Mouse (Mus musculus): ENCODE results near the gene Gm9803. TPM values are rescaled to one million over a fixed set of nuclear protein-coding genes. Genes with fewer than 3 reads are reported as not detected.
A peak's percentile ranks its signal among the peaks of the same experiment; 100 is the strongest.
"Not testable (repeated sequence)": the region's sequence is repeated elsewhere in the genome, so short reads cannot be mapped to it uniquely, and the experiment has no call there.

Gene Gm9803
- total RNA-seq (2017), result 2.1 to 13.0 TPM (median 8.4 TPM) in 3 replicates

DNA sequence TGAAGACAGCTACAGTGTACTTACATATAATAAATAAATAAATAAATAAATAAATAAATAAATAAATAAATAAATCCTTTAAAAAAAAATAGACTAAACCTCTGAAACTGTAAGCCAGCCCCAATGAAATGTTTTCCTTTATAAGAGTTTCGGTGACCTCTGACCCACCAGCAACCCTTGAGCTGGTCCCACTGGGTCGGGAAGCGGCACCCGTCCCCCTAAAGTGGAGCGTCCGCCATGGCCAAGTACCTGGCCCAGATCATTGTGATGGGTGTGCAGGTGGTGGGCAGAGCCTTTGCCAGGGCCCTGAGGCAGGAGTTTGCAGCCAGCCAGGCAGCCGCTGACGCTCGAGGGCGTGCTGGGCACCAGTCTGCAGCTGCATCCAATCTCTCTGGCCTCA is at the start of gene Gm9803:
TSS of gene Gm9803 (plus strand) at position 154 of the 400 bp plus-strand sequence.
- ATAC-seq (replicated peaks; ENCODE audit: insufficient number of reproducible peaks, low FRiP score, low TSS enrichment, poor library complexity, severe bottlenecking), result not testable (repeated sequence)

DNA sequence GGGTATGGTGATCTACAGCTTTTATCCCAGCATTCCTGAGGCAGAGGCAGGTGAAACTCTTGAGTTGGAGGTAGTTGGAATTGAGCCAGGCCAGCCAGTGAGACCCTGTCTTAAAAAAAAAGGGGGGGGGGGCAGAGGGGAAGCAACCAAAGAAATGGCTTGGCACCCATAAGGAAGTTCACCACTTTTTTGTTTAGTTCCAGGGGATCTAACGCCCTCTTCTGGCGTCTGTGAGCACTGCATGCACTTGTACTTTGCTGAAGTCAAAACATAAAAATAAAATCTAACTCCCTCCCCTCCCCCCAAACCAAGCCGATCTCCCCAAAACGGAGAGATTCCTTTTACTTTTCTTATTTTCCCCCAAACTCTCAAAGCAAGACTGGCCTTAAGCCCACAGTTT is 48.5 kb upstream of the Gm9803 start:
- ATAC-seq (replicated peaks; ENCODE audit: insufficient number of reproducible peaks, low FRiP score, low TSS enrichment, poor library complexity, severe bottlenecking), result no peak

DNA sequence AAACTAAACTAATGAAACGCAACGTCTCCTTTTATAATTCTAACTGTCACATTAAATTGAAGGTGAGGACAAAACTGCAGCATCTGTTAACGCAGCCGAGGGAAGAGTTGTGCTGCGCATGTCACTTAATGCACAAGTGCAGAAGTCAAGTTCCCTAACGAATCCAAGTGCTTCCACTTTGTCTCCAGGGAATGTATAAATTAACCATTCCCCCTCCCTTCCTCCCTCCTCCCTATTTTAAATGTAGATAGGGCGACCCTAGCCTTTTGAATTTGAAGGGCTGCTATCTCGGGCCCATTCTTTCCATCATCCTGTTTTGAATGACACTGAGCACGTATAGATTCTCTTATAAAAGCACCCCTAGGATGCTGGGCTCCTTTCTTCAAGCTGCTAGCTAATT is 46.4 kb upstream of the Gm9803 start:
- no peak for ATAC-seq (replicated peaks; ENCODE audit: insufficient number of reproducible peaks, low FRiP score, low TSS enrichment, poor library complexity, severe bottlenecking)

DNA sequence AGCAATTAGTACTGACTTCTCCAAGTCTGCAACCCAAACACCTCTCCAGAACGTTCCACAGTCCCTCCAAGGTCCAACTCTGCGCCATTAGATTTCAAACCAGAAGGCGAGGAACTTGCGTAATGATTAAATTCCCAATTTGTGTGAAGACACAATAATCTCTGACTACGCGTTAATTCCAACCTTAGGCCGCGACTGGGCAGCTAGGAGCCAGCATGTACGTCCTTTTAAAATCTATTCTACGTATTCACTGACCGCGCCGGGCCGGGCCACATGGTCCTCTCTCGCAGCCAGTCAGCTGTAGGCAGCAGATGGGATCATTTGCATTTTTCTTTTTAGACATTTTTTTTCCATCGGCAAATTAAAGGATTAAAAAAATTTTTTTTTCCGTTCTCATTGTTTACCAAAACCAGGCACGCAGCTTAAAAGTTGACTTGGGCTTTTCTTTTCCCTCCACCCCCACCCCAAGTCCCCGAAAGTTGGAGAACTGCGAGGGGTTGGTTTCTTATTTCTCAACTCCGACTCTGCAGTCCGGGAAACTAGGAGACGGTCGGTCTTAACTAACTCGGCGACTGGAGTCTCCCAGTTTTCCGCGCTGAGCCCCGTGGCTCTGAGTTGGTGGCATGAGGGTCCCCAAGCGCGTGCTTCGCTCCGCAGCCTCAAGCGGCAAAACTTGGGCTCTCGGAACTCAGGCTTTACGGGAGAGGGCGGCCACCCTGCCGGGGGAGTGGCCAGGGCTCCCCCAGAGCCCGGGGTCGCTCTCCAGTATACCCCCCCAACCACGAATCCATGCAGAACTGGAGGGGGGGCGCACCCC is 45.8 kb upstream of the Gm9803 start:
- 0 out of 2 replicates have a peak, but pooled peaks have one; percentile 46 for ATAC-seq (replicated peaks; ENCODE audit: insufficient number of reproducible peaks, low FRiP score, low TSS enrichment, poor library complexity, severe bottlenecking)

DNA sequence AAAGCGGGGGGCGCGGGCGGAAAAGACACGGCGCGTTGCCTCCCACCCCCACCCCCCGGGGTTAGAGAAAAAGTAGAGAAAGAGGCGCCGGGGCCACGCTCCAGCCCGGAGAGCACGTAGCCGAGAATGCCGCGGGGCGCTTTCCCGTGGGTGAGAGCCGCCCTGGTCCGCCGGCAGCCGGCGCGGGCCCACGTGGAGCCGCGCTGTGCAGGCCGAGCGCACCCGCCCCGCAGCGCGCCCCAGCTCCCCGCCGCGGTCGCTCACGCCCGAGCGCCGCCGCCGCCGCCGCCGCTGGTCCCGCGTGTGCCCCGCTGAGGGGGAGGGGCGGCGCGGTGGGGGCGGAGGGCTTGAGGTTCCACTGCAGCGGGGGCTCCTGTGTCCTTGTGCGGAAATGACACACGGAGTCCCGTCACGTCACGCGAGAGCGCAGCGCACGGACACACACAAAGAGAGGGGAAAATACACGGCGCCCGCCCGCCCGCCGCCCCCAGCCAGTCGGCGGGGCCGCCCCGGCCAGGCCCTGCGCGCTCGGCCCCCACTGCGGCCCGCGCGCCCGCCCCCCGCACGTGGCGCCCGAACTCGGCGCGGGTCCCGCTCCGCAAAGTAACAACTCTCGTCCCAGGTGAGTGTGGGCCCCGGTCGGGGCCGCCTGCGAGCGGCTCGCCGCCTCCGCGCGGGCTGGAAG is 45.0 kb upstream of the Gm9803 start, which contains the start of gene Bend3:
TSS of gene Bend3 (plus strand) at position 81 of the 685 bp plus-strand sequence.
- no peak for ATAC-seq (replicated peaks; ENCODE audit: insufficient number of reproducible peaks, low FRiP score, low TSS enrichment, poor library complexity, severe bottlenecking)

DNA sequence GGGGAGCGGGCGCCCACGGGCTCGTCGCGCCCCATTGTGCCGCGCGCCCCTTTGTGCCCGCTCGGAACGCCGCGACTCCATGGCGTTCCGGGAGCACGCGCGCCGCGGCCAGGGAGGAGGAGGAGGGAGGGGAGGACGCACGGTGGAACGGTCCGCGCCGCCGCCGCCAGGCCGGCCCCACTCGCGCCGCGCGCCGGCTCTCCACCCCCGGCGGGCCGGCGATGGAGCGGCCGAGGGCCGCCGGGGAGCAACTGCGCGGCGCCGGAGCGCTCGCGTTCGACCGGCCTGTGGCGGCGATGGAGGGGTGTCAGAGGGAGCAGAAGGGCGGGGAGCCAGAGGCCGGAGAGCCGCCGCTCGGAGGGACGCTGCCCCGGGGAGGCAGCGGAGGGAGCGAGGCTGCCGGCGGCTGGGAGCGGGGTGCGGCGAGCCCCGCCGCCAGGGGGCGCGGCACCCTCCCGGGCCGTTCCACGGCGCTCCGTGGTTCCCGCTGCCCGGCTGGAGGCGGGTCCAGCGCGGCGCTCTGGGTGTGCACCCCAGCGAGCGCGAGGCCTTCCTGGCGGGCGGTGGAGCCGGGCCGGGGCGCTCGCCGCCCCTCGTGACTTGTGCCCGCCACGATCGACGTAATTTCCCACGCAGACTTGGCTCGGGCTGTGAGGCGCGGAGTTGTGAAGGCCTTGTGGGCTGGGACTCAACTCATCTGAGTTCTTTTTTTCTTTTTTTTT is 44.3 kb upstream of the Gm9803 start:
- peak; percentile 74 for ATAC-seq (replicated peaks; ENCODE audit: insufficient number of reproducible peaks, low FRiP score, low TSS enrichment, poor library complexity, severe bottlenecking)

DNA sequence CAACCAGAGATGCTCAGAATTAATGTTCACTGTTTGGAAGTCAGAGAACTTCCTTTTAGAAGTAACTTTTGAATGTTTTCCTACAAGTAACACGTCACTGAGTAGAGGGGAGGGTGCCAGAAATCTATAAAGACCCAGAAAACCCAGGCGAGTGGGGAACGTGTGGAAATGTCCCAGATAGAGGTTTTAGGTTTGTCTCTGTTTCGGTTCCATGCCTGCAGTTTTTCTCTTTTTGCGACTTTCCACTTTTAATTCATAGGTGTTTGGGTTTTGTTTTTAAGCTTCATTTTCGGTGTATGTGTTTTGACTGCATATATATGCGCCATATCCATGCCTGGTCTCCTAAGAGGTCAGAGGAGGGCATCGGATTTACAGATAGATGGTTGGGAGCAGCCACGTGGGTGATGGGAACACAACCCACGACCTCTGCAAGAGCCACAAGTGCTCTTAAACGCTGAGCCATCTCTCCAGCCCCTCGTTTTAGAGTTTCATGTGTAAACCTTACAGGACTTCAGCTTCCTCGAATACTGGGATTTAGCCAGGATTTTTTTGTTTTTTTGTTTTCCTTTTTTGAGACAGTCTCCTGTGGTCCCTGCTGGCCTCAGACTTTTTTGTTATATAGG is 43.5 kb upstream of the Gm9803 start:
- no peak for ATAC-seq (replicated peaks; ENCODE audit: insufficient number of reproducible peaks, low FRiP score, low TSS enrichment, poor library complexity, severe bottlenecking)

DNA sequence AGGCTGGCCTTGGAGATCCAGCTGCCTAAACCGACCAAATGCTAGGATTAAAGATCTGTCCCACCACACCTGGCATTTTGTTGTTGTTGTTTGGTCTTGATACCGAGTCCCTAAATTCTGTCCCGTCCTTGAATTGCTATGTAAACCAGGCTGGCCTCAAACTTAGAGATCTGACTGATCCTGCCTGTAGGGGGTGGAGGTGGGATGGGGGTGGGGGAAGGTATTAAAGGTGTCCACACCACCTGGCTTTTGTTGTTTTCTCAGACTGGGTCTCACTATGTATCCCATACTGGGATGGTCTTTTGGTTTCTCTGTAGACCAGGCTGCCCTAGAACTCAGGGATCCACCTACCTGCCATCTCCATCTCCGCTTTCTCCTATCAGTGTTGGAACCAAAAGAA is 42.7 kb upstream of the Gm9803 start:
- ATAC-seq (replicated peaks; ENCODE audit: insufficient number of reproducible peaks, low FRiP score, low TSS enrichment, poor library complexity, severe bottlenecking), result no peak

DNA sequence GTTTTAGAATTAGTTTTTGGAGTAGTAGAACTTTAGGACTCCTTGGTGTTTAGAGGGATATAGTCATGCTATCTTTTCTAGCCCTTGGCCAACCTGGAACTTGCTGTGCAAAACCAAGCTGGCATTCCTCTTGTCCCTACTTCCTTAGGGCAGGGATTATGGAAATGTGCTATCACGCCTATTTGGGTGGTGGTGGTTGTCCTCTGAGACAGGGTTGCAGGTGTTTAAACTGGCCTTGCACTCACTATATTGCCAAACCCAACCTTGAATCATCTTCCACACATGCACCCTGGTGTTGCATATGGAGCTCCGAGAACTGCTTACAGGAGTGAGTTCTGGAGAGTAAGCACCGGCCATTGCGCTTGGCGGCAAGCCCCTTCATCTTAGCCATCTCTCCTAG is 41.9 kb upstream of the Gm9803 start:
- ATAC-seq (replicated peaks; ENCODE audit: insufficient number of reproducible peaks, low FRiP score, low TSS enrichment, poor library complexity, severe bottlenecking), result no peak

DNA sequence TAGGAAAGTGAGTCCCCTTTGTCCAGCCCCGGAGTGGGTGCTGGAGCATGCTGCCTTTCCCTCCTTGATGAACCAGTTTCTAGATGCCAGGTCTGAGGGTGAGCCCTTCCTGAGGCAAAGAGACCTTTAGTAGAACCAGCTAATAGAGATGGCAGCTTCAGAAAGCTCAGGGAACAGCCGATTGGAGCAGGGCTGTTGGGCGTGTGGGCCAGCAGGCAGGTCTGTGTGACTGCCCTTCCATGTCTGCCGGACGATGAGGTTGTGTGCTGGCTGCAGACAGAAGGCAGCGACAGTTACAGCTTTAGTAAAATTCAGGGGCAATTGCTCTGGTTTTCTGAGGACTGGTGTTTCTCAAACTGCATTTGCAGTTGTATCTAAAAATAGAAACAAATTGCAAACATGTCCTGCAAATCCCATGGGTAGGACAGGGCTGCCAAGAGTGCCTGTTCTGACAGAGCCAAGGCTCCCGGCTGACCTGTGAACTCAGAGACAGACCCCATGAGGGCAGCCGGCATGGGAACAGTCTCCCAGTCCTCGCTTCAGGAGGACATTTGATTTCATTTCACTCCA is 40.4 kb upstream of the Gm9803 start:
- ATAC-seq (replicated peaks; ENCODE audit: insufficient number of reproducible peaks, low FRiP score, low TSS enrichment, poor library complexity, severe bottlenecking), result no peak

DNA sequence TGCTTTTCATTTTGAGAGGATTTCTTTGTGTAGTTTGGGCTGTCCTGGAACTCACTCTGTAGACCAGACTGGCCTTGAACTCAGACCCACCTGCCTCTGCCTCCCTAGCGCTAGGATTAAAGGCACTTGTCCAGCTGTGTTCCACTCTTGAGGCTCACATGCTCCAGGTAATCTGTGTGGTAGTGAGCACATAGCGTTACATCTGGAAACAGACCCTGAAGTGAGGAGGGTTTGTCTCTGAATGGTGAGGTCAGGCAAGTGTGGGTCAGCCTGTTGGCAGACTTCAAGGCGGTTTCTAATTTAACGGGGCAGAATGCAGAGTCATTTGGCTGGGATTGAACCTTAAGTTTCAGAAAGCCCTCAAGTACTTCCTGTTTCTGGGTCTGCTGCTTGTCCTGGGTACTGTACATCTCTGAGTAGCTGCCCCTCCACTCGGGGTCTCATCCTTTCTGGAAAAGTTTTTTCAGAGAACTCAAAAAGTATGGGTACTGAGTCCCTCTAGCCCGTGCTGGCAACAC is 38.1 kb upstream of the Gm9803 start:
- ATAC-seq (replicated peaks; ENCODE audit: insufficient number of reproducible peaks, low FRiP score, low TSS enrichment, poor library complexity, severe bottlenecking), result no peak

DNA sequence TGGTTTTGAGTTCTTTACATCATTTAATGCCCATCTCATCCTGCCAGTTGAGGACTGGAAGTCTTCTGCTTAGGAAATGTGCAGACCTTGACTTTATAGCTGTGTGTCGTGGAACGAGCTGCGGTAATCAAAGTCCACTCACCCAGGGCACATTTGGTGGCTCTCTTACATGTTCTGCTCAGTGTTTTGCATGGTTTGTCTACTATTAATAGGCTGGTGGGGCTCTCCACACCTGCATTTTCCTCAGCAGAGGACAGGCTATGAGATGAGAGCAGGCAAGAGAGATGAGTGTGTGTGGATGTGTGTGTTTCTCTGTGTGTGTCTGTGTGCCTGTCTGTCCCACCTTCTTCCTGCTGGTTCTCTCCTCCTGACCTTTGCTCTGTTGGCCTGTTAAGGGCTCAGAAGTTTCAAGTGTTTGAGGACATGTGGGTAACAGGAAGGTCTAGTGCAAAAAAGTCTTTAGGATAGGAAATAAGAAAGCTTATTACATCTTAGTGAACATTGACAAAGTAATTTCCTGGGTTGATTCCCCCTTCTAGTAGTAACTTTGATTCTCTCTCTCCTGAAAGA is 36.4 kb upstream of the Gm9803 start:
- no peak for ATAC-seq (replicated peaks; ENCODE audit: insufficient number of reproducible peaks, low FRiP score, low TSS enrichment, poor library complexity, severe bottlenecking)

DNA sequence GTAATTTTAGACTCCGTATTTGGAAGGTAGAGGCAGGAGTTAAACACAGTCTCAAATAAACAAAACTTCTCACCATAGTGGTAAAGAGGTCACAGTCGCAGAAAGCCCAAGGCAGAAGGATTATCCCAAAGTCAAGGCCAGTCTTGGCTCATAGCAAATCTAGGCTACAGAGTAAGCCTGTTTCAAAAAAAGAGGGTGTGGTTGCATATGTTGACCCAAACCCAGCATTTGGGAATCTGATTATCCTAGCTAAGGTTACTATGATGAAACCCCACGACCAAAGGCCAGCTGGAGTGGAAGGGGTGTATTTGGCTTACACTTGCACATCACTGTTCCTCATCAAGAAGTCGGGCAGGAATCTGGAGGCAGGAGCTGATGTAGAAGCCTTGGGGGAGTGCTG is 35.6 kb upstream of the Gm9803 start:
- ATAC-seq (replicated peaks; ENCODE audit: insufficient number of reproducible peaks, low FRiP score, low TSS enrichment, poor library complexity, severe bottlenecking), result no peak

DNA sequence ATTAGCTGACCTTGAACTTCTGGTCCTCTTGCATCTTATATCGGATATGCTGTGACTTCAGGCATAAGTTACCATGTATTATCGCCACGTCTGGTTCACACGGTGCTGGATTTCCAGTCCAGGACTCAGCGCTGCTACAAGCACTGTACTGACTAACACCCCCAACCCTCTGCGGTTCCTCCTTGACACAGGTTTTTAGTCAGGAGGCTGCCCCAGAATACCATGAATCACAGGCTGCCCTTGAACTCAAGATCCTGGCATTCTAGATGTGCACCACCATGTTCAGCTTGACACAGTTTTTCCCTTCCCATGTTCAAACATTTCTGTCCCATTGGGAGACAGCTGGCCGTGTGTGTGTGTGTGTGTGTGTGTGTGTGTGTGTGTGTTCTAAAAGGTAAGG is 34.7 kb upstream of the Gm9803 start:
- ATAC-seq (replicated peaks; ENCODE audit: insufficient number of reproducible peaks, low FRiP score, low TSS enrichment, poor library complexity, severe bottlenecking), result no peak

DNA sequence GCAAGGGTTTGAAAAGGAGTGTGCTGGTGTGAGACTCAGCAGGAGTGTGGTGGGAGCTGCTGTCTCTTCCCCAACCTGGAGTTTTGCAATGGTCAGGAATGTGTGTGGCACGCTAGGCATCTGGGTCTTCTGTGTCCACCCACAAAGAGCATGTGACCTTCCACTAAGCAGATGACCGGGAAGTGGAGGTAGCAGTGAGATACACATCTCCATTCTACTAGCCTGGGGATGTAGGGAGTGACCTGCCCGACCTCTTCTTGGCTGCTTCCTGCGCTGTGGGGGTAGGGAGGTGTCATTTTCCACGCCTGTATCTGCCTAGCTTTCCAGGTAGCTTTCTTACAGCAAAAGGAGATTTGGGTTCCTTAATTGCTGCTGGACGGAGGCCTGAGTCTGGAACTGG is 34.3 kb upstream of the Gm9803 start:
- no peak for ATAC-seq (replicated peaks; ENCODE audit: insufficient number of reproducible peaks, low FRiP score, low TSS enrichment, poor library complexity, severe bottlenecking)

DNA sequence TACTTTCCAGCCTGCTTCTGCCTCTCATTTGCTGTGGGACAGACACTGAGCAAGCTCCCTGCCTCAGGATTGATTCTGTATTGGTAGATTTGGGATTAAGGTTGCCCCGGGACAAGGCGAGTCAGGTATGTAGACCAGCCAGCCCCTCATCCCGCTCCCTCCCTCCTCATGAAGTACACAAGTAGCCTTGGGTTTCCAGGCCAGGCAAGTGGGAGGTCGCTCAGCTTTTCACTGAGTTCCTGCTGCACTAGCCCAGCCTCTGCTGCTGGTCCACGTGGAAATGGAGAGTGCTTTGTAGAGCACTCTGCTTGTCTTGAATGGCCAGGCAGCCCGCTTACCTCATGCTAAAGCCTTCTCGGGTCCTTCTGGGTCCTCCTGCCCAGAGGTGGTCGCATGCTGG is 33.9 kb upstream of the Gm9803 start:
- no peak; the same call in 1 of the 2 replicates for ATAC-seq (replicated peaks; ENCODE audit: insufficient number of reproducible peaks, low FRiP score, low TSS enrichment, poor library complexity, severe bottlenecking)

DNA sequence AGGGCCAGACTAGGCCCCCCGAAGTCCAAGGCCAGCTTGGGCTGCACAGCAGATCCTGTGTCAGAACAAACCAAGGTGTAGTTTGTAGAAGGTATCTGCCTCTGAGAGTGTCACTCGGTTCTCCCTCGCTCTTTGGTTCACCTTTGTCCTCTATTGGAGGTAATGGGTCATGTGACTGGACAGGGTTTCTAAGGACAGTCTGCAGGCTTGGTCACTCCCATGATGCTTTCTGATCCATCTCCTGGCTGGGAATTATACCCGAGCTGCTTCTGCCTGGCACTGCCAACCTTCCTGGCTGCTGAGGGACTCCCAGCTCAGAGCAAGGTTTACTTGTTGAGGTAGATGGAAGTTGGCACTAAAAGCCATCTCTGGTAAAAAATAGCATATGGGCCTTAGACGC is 33.0 kb upstream of the Gm9803 start:
- ATAC-seq (replicated peaks; ENCODE audit: insufficient number of reproducible peaks, low FRiP score, low TSS enrichment, poor library complexity, severe bottlenecking), result no peak

DNA sequence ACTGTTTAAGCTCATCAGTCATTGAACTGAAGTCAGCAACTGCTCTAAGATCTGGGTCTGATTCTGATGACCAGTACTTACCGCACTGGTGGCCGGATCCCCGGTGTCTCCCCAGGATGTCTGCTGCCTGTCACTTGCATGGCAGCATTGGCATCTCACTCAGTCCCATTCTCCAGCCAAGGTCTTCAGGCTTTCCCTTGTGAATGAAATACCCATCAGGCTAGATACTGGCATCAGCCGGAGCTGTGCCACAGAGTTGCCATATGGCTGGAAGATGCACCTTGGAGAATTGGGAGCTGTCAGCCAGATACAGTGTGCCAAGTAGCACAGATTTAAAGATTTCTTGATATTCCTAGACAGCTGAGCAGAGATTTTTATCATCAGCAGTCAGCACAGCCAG is 21.3 kb upstream of the Gm9803 start:
- ATAC-seq (replicated peaks; ENCODE audit: insufficient number of reproducible peaks, low FRiP score, low TSS enrichment, poor library complexity, severe bottlenecking), result no peak

Measured in monocyte, adult 5-6 weeks (primary cell).